Mouse (Mus musculus) liver, adult 2 months (tissue): ENCODE data around the gene Dcst1.

Experiments
- CTCF ChIP-seq: fragments of 200-500 bp; IDR thresholded peaks from 2 replicates; pipeline ENCODE4 v1.5.1; 2011; ENCODE audit warnings: low read depth, low read length, control low read depth
- POLR2A ChIP-seq: fragments of 200-500 bp; IDR thresholded peaks from 2 replicates; pipeline ENCODE4 v1.6.1; 2011; ENCODE audit warnings: low read length, control low read depth; ENCODE audit not compliant: insufficient read depth; ENCODE audit errors: extremely low read depth

- no peak for TF ChIP-seq CTCF
- TF ChIP-seq POLR2A: no peak
Measured at GRCm38 (mm10) chr3:89327371-89327870, 37.6 kb downstream of the Dcst1 start.
